Mouse (Mus musculus) forebrain, embryonic 12.5 days (tissue): ENCODE data around the gene Vmn1r126. TPM values are rescaled to one million over a fixed set of nuclear protein-coding genes. Genes with fewer than 3 reads are reported as not detected.
"Not testable (repeated sequence)": the region's sequence is repeated elsewhere in the genome, so short reads cannot be mapped to it uniquely, and the experiment has no call there.

ENCODE experiments used
- ATAC-seq: fragments of 200-750 bp; cut with Nextera tagmentation; 2 replicates; pipeline ENCODE4 v1.8.0; 2017; ENCODE audit warnings: moderate TSS enrichment; ENCODE audit not compliant: low FRiP score
- H3K27ac ChIP-seq: fragments of 300-500 bp; sonication (generic); 2 replicates; pipeline ENCODE4 v1.5.1; 2016; ENCODE audit warnings: mild to moderate bottlenecking
- H3K27me3 ChIP-seq: fragments of 300-500 bp; sonication (generic); 2 replicates; pipeline ENCODE4 v1.6.1; 2016; ENCODE audit warnings: mild to moderate bottlenecking
- H3K36me3 ChIP-seq: fragments of 300-500 bp; sonication (generic); replicated peaks from 2 replicates; pipeline ENCODE4 v1.6.1; 2016; ENCODE audit warnings: mild to moderate bottlenecking
- H3K4me1 ChIP-seq: fragments of 300-500 bp; sonication (generic); 2 replicates; pipeline ENCODE4 v1.6.1; 2016
- H3K4me2 ChIP-seq: fragments of 300-500 bp; sonication (generic); 2 replicates; pipeline ENCODE4 v1.6.1; 2016; ENCODE audit warnings: mild to moderate bottlenecking, moderate library complexity
- H3K4me3 ChIP-seq: fragments of 300-500 bp; sonication (generic); replicated peaks from 2 replicates; pipeline ENCODE4 v1.5.1; 2016; ENCODE audit warnings: mild to moderate bottlenecking
- H3K9ac ChIP-seq: fragments of 300-500 bp; sonication (generic); 2 replicates; pipeline ENCODE4 v1.6.1; 2016; ENCODE audit warnings: mild to moderate bottlenecking
- H3K9me3 ChIP-seq: fragments of 300-500 bp; sonication (generic); 2 replicates; pipeline ENCODE4 v1.6.1; 2016
- WGBS: fragments of 180-500 bp; shearing (Covaris S2); methylation state at CpG from one replicate; pipeline ENCODE4 v1.1.7; 2016; 5-methylcytosine and 5-hydroxymethylcytosine counted together
- polyA plus RNA-seq: library from polyadenylated mRNA; unstranded; fragments of >200 nt; fragmentation: Nextera tagmentation; extraction: Ambion mirVana; gene quantifications from 2 replicates; pipeline ENCODE4 v1.2.1, GENCODE M21; 2016

Gene Vmn1r126
- polyA plus RNA-seq, result not detected in 2 replicates

- not testable (repeated sequence) for H3K27me3 ChIP-seq, H3K4me1 ChIP-seq, H3K27ac ChIP-seq, H3K9ac ChIP-seq, H3K4me3 ChIP-seq, H3K4me2 ChIP-seq, ATAC-seq, H3K36me3 ChIP-seq, H3K9me3 ChIP-seq
- WGBS, result no CpG with 5 or more reads among the region's 5 CpGs
These were observed at the start of gene Vmn1r126 for GRCm38 (mm10) chr7:21301367-21301766. Vmn1r126 (minus strand) TSS chr7:21301467.

- H3K27me3 ChIP-seq, ATAC-seq, H3K4me3 ChIP-seq, H3K36me3 ChIP-seq, H3K4me2 ChIP-seq, H3K9ac ChIP-seq, H3K9me3 ChIP-seq, H3K27ac ChIP-seq, H3K4me1 ChIP-seq: not testable (repeated sequence)
- 80% methylated on average over 1 of the region's 1 CpGs for whole genome bisulfite sequencing
These were observed 47.8 kb upstream of the Vmn1r126 start, which contains the start of gene Vmn1r128 for GRCm38 (mm10) chr7:21349073-21349472. Vmn1r128 (plus strand) TSS chr7:21349373.

- not testable (repeated sequence) for H3K27me3 ChIP-seq, H3K9ac ChIP-seq, H3K4me1 ChIP-seq, H3K9me3 ChIP-seq, H3K36me3 ChIP-seq, H3K4me2 ChIP-seq, H3K27ac ChIP-seq, ATAC-seq, H3K4me3 ChIP-seq
- no CpG with 5 or more reads among the region's 3 CpGs for WGBS
These were observed 18.5 kb upstream of the Vmn1r126 start, which contains the start of gene Vmn1r127 for GRCm38 (mm10) chr7:21319761-21320160. Vmn1r127 (minus strand) TSS chr7:21319861.

- not testable (repeated sequence) for H3K27ac ChIP-seq, H3K4me3 ChIP-seq, H3K9ac ChIP-seq, H3K4me2 ChIP-seq, H3K27me3 ChIP-seq, H3K36me3 ChIP-seq, H3K4me1 ChIP-seq, H3K9me3 ChIP-seq, ATAC-seq
- WGBS, result 75% methylated on average over 3 of the region's 3 CpGs
These were observed 29.4 kb downstream of the Vmn1r126 start, which contains the start of gene Vmn1r125 for GRCm38 (mm10) chr7:21271879-21272278. Vmn1r125 (plus strand) TSS chr7:21272179.

GRCm38 (mm10) chr7:21260517-21260916, 40.8 kb downstream of the Vmn1r126 start, which contains the start of gene Vmn1r124:
Vmn1r124 (minus strand) TSS chr7:21260617.
- not testable (repeated sequence) for H3K4me3 ChIP-seq, H3K27me3 ChIP-seq

More at GRCm38 (mm10) chr7:21260517-21260916, 40.8 kb downstream of the Vmn1r126 start, which contains the start of gene Vmn1r124:
- H3K27ac ChIP-seq, ATAC-seq, H3K9me3 ChIP-seq, H3K4me1 ChIP-seq, H3K9ac ChIP-seq, H3K36me3 ChIP-seq, H3K4me2 ChIP-seq: not testable (repeated sequence)
- 77% methylated on average over 4 of the region's 4 CpGs for WGBS

Other genes starting within 250 kb of the Vmn1r126 start
- not detected in 2 replicates for gene Vmn1r120, start 247.7 kb downstream of the Vmn1r126 start, polyA plus RNA-seq
- not detected in 2 replicates for gene Vmn1r121, start 203.0 kb downstream of the Vmn1r126 start, polyA plus RNA-seq
- not detected in 2 replicates for gene Vmn1r122, start 167.3 kb downstream of the Vmn1r126 start, polyA plus RNA-seq
- gene Vmn1r123, start 139.3 kb downstream of the Vmn1r126 start, polyA plus RNA-seq, result not detected in 2 replicates
- gene Gm5157, start 111.0 kb downstream of the Vmn1r126 start, polyA plus RNA-seq, result not detected in 2 replicates
- not detected in 2 replicates for gene Vmn1r124, start 40.9 kb downstream of the Vmn1r126 start, polyA plus RNA-seq
- not detected in 2 replicates for gene Vmn1r125, start 29.3 kb downstream of the Vmn1r126 start, polyA plus RNA-seq
- not detected in 2 replicates for gene Vmn1r127, start 18.4 kb upstream of the Vmn1r126 start, polyA plus RNA-seq
- gene Vmn1r128, start 47.9 kb upstream of the Vmn1r126 start, polyA plus RNA-seq, result not detected in 2 replicates
- not detected in 2 replicates for gene Vmn1r129, start 59.8 kb upstream of the Vmn1r126 start, polyA plus RNA-seq
- not detected in 2 replicates for gene Gm6882, start 131.3 kb upstream of the Vmn1r126 start, polyA plus RNA-seq
- not detected in 2 replicates for gene Vmn1r130, start 210.3 kb upstream of the Vmn1r126 start, polyA plus RNA-seq
- not detected in 2 replicates for gene Vmn1r131, start 244.6 kb upstream of the Vmn1r126 start, polyA plus RNA-seq